Mouse (Mus musculus): ENCODE measurements around the gene Med15. TPM values are rescaled to one million over a fixed set of nuclear protein-coding genes. Genes with fewer than 3 reads are reported as not detected.

The Med15 gene
- total RNA-seq (2023), result 100 to 1,000 TPM; 145 to 163 TPM

GRCm38 (mm10) chr16:17732841-17733340 lies at the start of gene Med15:
TSS of gene Med15 (minus strand) at chr16:17732891.

GRCm38 (mm10) chr16:17759344-17759773 lies 26.7 kb upstream of the Med15 start, which contains the start of gene Klhl22:
TSS of gene Klhl22 (plus strand) at chr16:17759618.

GRCm38 (mm10) chr16:17646310-17647114 lies 86.2 kb downstream of the Med15 start, which contains the start of gene Ccdc74a:
TSS of gene Ccdc74a (plus strand) at chr16:17646470.

GRCm38 (mm10) chr16:17619198-17620105 lies 113.2 kb downstream of the Med15 start, which contains the start of gene Smpd4:
TSS of gene Smpd4 (plus strand) at chr16:17619354.

Other genes starting within 250 kb of the Med15 start
- not detected for gene Aifm3, start 243.3 kb downstream of the Med15 start, total RNA-seq (2023)
- gene Lztr1, start 224.2 kb downstream of the Med15 start, total RNA-seq (2023), result 10 to 100 TPM; 79.2 to 84.3 TPM
- 10 to 100 TPM; 36.6 to 37.3 TPM for gene Thap7, start 201.8 kb downstream of the Med15 start, total RNA-seq (2023)
- gene Lrrc74b, start 171.6 kb downstream of the Med15 start, total RNA-seq (2023), result not detected
- not detected for gene P2rx6, start 171.0 kb downstream of the Med15 start, total RNA-seq (2023)
- gene Slc7a4, start 149.7 kb downstream of the Med15 start, total RNA-seq (2023), result under 1 TPM in 1 of 2 experiments, not detected in 1; 0.77 TPM
- gene Smpd4, start 113.5 kb downstream of the Med15 start, total RNA-seq (2023), result 10 to 100 TPM; 52.6 to 55.9 TPM
- 1 to 10 TPM in 1 of 2 experiments, not detected in 1; 1.3 TPM for gene Ccdc74a, start 86.4 kb downstream of the Med15 start, total RNA-seq (2023)
- 10 to 100 TPM; 19.5 to 22.0 TPM for gene Klhl22, start 26.7 kb upstream of the Med15 start, total RNA-seq (2023)
- 1 to 10 TPM in 1 of 2 experiments, not detected in 1; 1.1 TPM for gene Scarf2, start 64.4 kb upstream of the Med15 start, total RNA-seq (2023)
- gene B830017H08Rik, start 100.2 kb upstream of the Med15 start, total RNA-seq (2023), result not detected
- 10 to 100 TPM; 19.0 to 21.9 TPM for gene Car15, start 105.5 kb upstream of the Med15 start, total RNA-seq (2023)
- 1 to 10 TPM; 5.5 to 5.7 TPM for gene Gm20518, start 158.8 kb upstream of the Med15 start, total RNA-seq (2023)
- gene Tssk1, start 161.3 kb upstream of the Med15 start, total RNA-seq (2023), result not detected
- gene Dgcr2, start 165.7 kb upstream of the Med15 start, total RNA-seq (2023), result 10 to 100 TPM; 79.5 to 79.9 TPM
- not detected for gene Tssk2, start 165.7 kb upstream of the Med15 start, total RNA-seq (2023)
- gene Ess2, start 178.5 kb upstream of the Med15 start, total RNA-seq (2023), result 10 to 100 TPM; 72.0 to 81.4 TPM
- not detected for gene Gsc2, start 182.2 kb upstream of the Med15 start, total RNA-seq (2023)
- gene Slc25a1, start 195.3 kb upstream of the Med15 start, total RNA-seq (2023), result 10 to 100 TPM; 20.5 to 25.4 TPM
- under 1 TPM in 1 of 2 experiments, not detected in 1; 0.79 TPM for gene Vpreb2, start 247.5 kb upstream of the Med15 start, total RNA-seq (2023)

All from T-cell, adult 66 days (primary cell).